ENCODE assay signal across 29 mouse cellular contexts in genomic region chr11:100561748-100562147, GRCm38 (mm10). TPM values are rescaled to one million over a fixed set of nuclear protein-coding genes. Genes with fewer than 3 reads are reported as not detected.
DNase-seq lines count a peak whose midpoint lies in the region; ATAC-seq and TF ChIP-seq lines count a peak whose summit lies in the region.
"Had no signal": no experiment of that assay in that cellular context is flagged by ENCODE, and none has a peak within 500 bp of the region (broad histone marks: within the 10 kb centered on the region; RNA-seq: fewer than 3 reads in every experiment).

No protein-coding gene starts in this region.

- TF ChIP-seq CTCF in E14TG2a.4 (conservative IDR thresholded peaks at IDR 0.05; ENCODE audit: low read length): no peak

- peak; percentile 34 for DNase-seq in adrenal gland, postnatal 14 days
- no peak for DNase-seq in adrenal gland, adult 18-20 months (ENCODE audit: low spot score in 2 of 2)
- DNase-seq in 3134 (ENCODE audit: extremely low read depth, insufficient read length, low spot score) (peak; percentile 35), NIH3T3 (ENCODE audit: low read depth) (peak; percentile 8)
- DNase-seq in spleen, postnatal 4 days (ENCODE audit: low spot score in 2 of 2): no peak
- DNase-seq: adrenal gland, postnatal 25 days; cerebellum, adult 11 months; cerebellum, adult 2 months; cerebellum, adult 9-11 months; cerebellum, postnatal 25 days; forebrain, postnatal 0 days; gastrocnemius, adult 2 months; gastrocnemius, postnatal 25 days; heart, adult 18-20 months; heart, postnatal 10 days; heart, postnatal 36 days; kidney, adult 11 months had no signal

- 0 out of 2 replicates have a peak overlapping the region, but pooled peaks have one; percentile 8 for H3K4me3 ChIP-seq in E14TG2a.4 (replicated peaks; ENCODE audit: low read length)
- H3K4me3 ChIP-seq: embryonic facial prominence, embryonic 12.5 days; embryonic facial prominence, embryonic 15.5 days; gastrocnemius, adult 2 months; heart, embryonic 12.5 days; heart, embryonic 15.5 days; hindbrain, embryonic 10.5 days; hindbrain, embryonic 13.5 days; intestine, embryonic 15.5 days had no signal

- no peaks in the 10 kb centered on the region for H3K9me3 ChIP-seq in E14TG2a.4 (ENCODE audit: low read length)
- H3K9me3 ChIP-seq: embryonic facial prominence, embryonic 12.5 days; embryonic facial prominence, embryonic 15.5 days; heart, embryonic 15.5 days; hindbrain, embryonic 10.5 days; hindbrain, embryonic 13.5 days; intestine, embryonic 15.5 days had no signal

- no peaks in the 10 kb centered on the region for H3K27me3 ChIP-seq in E14TG2a.4 (ENCODE audit: insufficient read depth, low read length)
- H3K27me3 ChIP-seq: embryonic facial prominence, embryonic 12.5 days; embryonic facial prominence, embryonic 15.5 days; heart, embryonic 12.5 days; heart, embryonic 15.5 days; hindbrain, embryonic 13.5 days; intestine, embryonic 15.5 days; Patski had no signal

- peaks cover 88% of the 10 kb centered on the region for H3K4me1 ChIP-seq in E14TG2a.4 (replicated peaks; ENCODE audit: low read depth, low read length)
- H3K4me1 ChIP-seq: embryonic facial prominence, embryonic 12.5 days; embryonic facial prominence, embryonic 15.5 days; heart, embryonic 12.5 days; heart, embryonic 15.5 days; hindbrain, embryonic 13.5 days; intestine, embryonic 15.5 days had no signal

- H3K36me3 ChIP-seq in E14TG2a.4 (ENCODE audit: insufficient read depth, low read length): no peaks in the 10 kb centered on the region
- H3K36me3 ChIP-seq: embryonic facial prominence, embryonic 12.5 days; embryonic facial prominence, embryonic 15.5 days; heart, embryonic 12.5 days; heart, embryonic 15.5 days; hindbrain, embryonic 10.5 days; hindbrain, embryonic 13.5 days; intestine, embryonic 15.5 days had no signal

- ATAC-seq in megakaryocyte-erythroid progenitor cell, adult 5-6 weeks (replicated peaks; ENCODE audit: low FRiP score, low TSS enrichment, poor library complexity, severe bottlenecking): no peak
- ATAC-seq: forebrain, embryonic 14.5 days; hindbrain, embryonic 16.5 days; intestine, embryonic 15.5 days; Patski had no signal

RNA-seq across cellular contexts. Expression of gene Cnp, which starts 13.0 kb away (rescaled TPM):
- total RNA-seq in adrenal gland, postnatal 14 days (2021): 35.5 and 38.4 TPM in 2 replicates
- 10 to 100 TPM; 33.2 to 40.6 TPM for total RNA-seq in adrenal gland, adult 18-20 months (2021)
- total RNA-seq in megakaryocyte-erythroid progenitor cell, adult 5-6 weeks (2014; fragmentation: Nextera tagmentation): 57.0 and 60.8 TPM in 2 replicates
- 26.7 and 44.2 TPM in 2 replicates for total RNA-seq in megakaryocyte-erythroid progenitor cell, adult 5-6 weeks (2017)

RNA-seq across cellular contexts. Expression of gene Ttc25, which starts 16.3 kb away (rescaled TPM):
- total RNA-seq in adrenal gland, postnatal 14 days (2021): 1.3 TPM in 2 replicates
- 10 to 100 TPM in 1 of 2 experiments, 1 to 10 TPM in 1; 8.8 to 18.8 TPM for total RNA-seq in adrenal gland, adult 18-20 months (2021)
- total RNA-seq in megakaryocyte-erythroid progenitor cell, adult 5-6 weeks (2014; fragmentation: Nextera tagmentation): not detected in 2 replicates
- total RNA-seq in megakaryocyte-erythroid progenitor cell, adult 5-6 weeks (2017): not detected in 2 replicates

RNA-seq across cellular contexts. Expression of gene Acly, which starts 33.9 kb away (rescaled TPM):
- total RNA-seq in adrenal gland, postnatal 14 days (2021): 805 and 809 TPM in 2 replicates
- total RNA-seq in adrenal gland, adult 18-20 months (2021): 1,000 to 10,000 TPM; 1,875 to 2,782 TPM
- 99.9 and 114 TPM in 2 replicates for total RNA-seq in megakaryocyte-erythroid progenitor cell, adult 5-6 weeks (2014; fragmentation: Nextera tagmentation)
- total RNA-seq in megakaryocyte-erythroid progenitor cell, adult 5-6 weeks (2017): 90.6 and 112 TPM in 2 replicates

RNA-seq across cellular contexts. Expression of gene Nkiras2, which starts 57.3 kb away (rescaled TPM):
- 41.1 and 44.4 TPM in 2 replicates for total RNA-seq in adrenal gland, postnatal 14 days (2021)
- 10 to 100 TPM; 31.2 to 31.8 TPM for total RNA-seq in adrenal gland, adult 18-20 months (2021)
- total RNA-seq in megakaryocyte-erythroid progenitor cell, adult 5-6 weeks (2014; fragmentation: Nextera tagmentation): 14.2 and 14.9 TPM in 2 replicates
- 4.2 and 11.2 TPM in 2 replicates for total RNA-seq in megakaryocyte-erythroid progenitor cell, adult 5-6 weeks (2017)

RNA-seq across cellular contexts. Expression of gene Dnajc7, which starts 58.2 kb away (rescaled TPM):
- 217 and 264 TPM in 2 replicates for total RNA-seq in adrenal gland, postnatal 14 days (2021)
- total RNA-seq in adrenal gland, adult 18-20 months (2021): 100 to 1,000 TPM; 210 to 238 TPM
- total RNA-seq in megakaryocyte-erythroid progenitor cell, adult 5-6 weeks (2014; fragmentation: Nextera tagmentation): 133 and 176 TPM in 2 replicates
- total RNA-seq in megakaryocyte-erythroid progenitor cell, adult 5-6 weeks (2017): 139 and 147 TPM in 2 replicates

Comparison
In these comparisons a context has a peak if more than half of its experiments do, and no peak if none do; other contexts are left out.
1. DNase-seq: peak in adrenal gland, postnatal 14 days (single experiment), 3134 (single experiment) and NIH3T3 (single experiment); none in adrenal gland, adult 18-20 months (0 of 2) and spleen, postnatal 4 days (0 of 2).